8 mouse cellular contexts compared by ENCODE assay signal in genomic region chr19:41981931-41982790, GRCm38 (mm10). TPM values are rescaled to one million over a fixed set of nuclear protein-coding genes. Genes with fewer than 3 reads are reported as not detected.
A peak's percentile ranks its signal among the peaks of the same experiment; 100 is the strongest.
DNase-seq lines count a peak whose midpoint lies in the region; ATAC-seq lines count a peak whose summit lies in the region.

No protein-coding gene starts in this region.

- DNase-seq in lung, adult 18-20 months: peak; percentile 53 to 54
- DNase-seq in lung, postnatal 25 days (ENCODE audit: low spot score): no peak
- DNase-seq in adrenal gland, adult 8-10 months: peak; percentile 60
- peak; percentile 11 to 33 for DNase-seq in left cerebral cortex, postnatal 25 days (ENCODE audit: low spot score in 2 of 2)
- peak; percentile 81 for DNase-seq in testis, postnatal 10 days (ENCODE audit: low spot score)

- H3K36me3 ChIP-seq in embryonic facial prominence, embryonic 13.5 days: no peaks in the 10 kb centered on the region
- no peaks in the 10 kb centered on the region for H3K36me3 ChIP-seq in heart, embryonic 15.5 days
- H3K36me3 ChIP-seq in midbrain, embryonic 15.5 days (replicated peaks): no peaks in the 10 kb centered on the region

- H3K4me2 ChIP-seq in embryonic facial prominence, embryonic 13.5 days: peak overlapping the region; percentile 79
- peak overlapping the region; percentile 89 for H3K4me2 ChIP-seq in heart, embryonic 15.5 days
- peak overlapping the region; percentile 99 for H3K4me2 ChIP-seq in midbrain, embryonic 15.5 days

- peak overlapping the region; percentile 88 for H3K4me3 ChIP-seq in embryonic facial prominence, embryonic 13.5 days
- peak overlapping the region; percentile 67 for H3K4me3 ChIP-seq in heart, embryonic 15.5 days
- H3K4me3 ChIP-seq in midbrain, embryonic 15.5 days: peak overlapping the region; percentile 69

- H3K27ac ChIP-seq in embryonic facial prominence, embryonic 13.5 days: peak overlapping the region; percentile 89
- H3K27ac ChIP-seq in heart, embryonic 15.5 days: peak overlapping the region; percentile 95
- peak overlapping the region; percentile 85 for H3K27ac ChIP-seq in midbrain, embryonic 15.5 days

- WGBS in embryonic facial prominence, embryonic 13.5 days: under 1% methylated on average over 74 of the region's 74 CpGs
- WGBS in heart, embryonic 15.5 days: under 1% methylated on average over 74 of the region's 74 CpGs
- under 1% methylated on average over 74 of the region's 74 CpGs for WGBS in midbrain, embryonic 15.5 days

- peaks cover 36% of the 10 kb centered on the region for H3K4me1 ChIP-seq in embryonic facial prominence, embryonic 13.5 days
- H3K4me1 ChIP-seq in heart, embryonic 15.5 days (replicated peaks): peaks cover 23% of the 10 kb centered on the region
- peaks cover 19% of the 10 kb centered on the region for H3K4me1 ChIP-seq in midbrain, embryonic 15.5 days

- peak overlapping the region; percentile 89 for H3K9ac ChIP-seq in embryonic facial prominence, embryonic 13.5 days
- H3K9ac ChIP-seq in heart, embryonic 15.5 days: peak overlapping the region; percentile 93
- peak overlapping the region; percentile 66 for H3K9ac ChIP-seq in midbrain, embryonic 15.5 days

- intact Hi-C loops in left cerebral cortex, postnatal 25 days (cut with DNase I): loop anchor here (1.0 to 5.0 kb wide), 3 partner anchors 35 to 105 kb away; partner anchors contain the start of gene Morn4

- no peaks in the 10 kb centered on the region for H3K27me3 ChIP-seq in embryonic facial prominence, embryonic 13.5 days
- H3K27me3 ChIP-seq in heart, embryonic 15.5 days: no peaks in the 10 kb centered on the region
- H3K27me3 ChIP-seq in midbrain, embryonic 15.5 days (replicated peaks): peaks cover 12% of the 10 kb centered on the region

- H3K9me3 ChIP-seq in embryonic facial prominence, embryonic 13.5 days: no peaks in the 10 kb centered on the region
- no peaks in the 10 kb centered on the region for H3K9me3 ChIP-seq in heart, embryonic 15.5 days (replicated peaks)
- no peaks in the 10 kb centered on the region for H3K9me3 ChIP-seq in midbrain, embryonic 15.5 days

- peak; percentile 2; the same call in 1 of the 2 replicates for ATAC-seq in embryonic facial prominence, embryonic 13.5 days (ENCODE audit: insufficient number of reproducible peaks, insufficient read depth, low FRiP score, low TSS enrichment, low read depth)
- no peak for ATAC-seq in heart, embryonic 15.5 days (replicated peaks; ENCODE audit: insufficient number of reproducible peaks, insufficient read depth, low FRiP score, low read depth)
- peak; percentile 0; the same call in 1 of the 2 replicates for ATAC-seq in midbrain, embryonic 15.5 days (replicated peaks)

RNA-seq across cellular contexts. Expression of gene Ubtd1, which starts 0.6 kb away (rescaled TPM):
- 10 to 100 TPM; 17.2 to 23.2 (median 21.2) TPM for total RNA-seq in adrenal gland, adult 8-10 months (2022)
- 23.0 and 23.5 TPM in 2 replicates for polyA plus RNA-seq in embryonic facial prominence, embryonic 13.5 days (2015; fragmentation: Nextera tagmentation; extraction: Ambion mirVana)
- polyA plus RNA-seq in heart, embryonic 15.5 days (2015; fragmentation: Nextera tagmentation; extraction: Ambion mirVana): 14.6 and 18.0 TPM in 2 replicates
- total RNA-seq in left cerebral cortex, postnatal 25 days (2021): 10 to 100 TPM; 10.7 to 13.6 TPM
- 10.0 and 13.6 TPM in 2 replicates for polyA plus RNA-seq in midbrain, embryonic 15.5 days (2015; fragmentation: Nextera tagmentation; extraction: Ambion mirVana)

RNA-seq across cellular contexts. Expression of gene Mms19, which starts 1.2 kb away (rescaled TPM):
- 10 to 100 TPM; 25.4 to 36.3 (median 29.7) TPM for total RNA-seq in adrenal gland, adult 8-10 months (2022)
- 41.2 and 41.7 TPM in 2 replicates for polyA plus RNA-seq in embryonic facial prominence, embryonic 13.5 days (2015; fragmentation: Nextera tagmentation; extraction: Ambion mirVana)
- polyA plus RNA-seq in heart, embryonic 15.5 days (2015; fragmentation: Nextera tagmentation; extraction: Ambion mirVana): 19.7 and 22.5 TPM in 2 replicates
- 10 to 100 TPM; 23.7 to 27.0 TPM for total RNA-seq in left cerebral cortex, postnatal 25 days (2021)
- polyA plus RNA-seq in midbrain, embryonic 15.5 days (2015; fragmentation: Nextera tagmentation; extraction: Ambion mirVana): 34.9 and 37.5 TPM in 2 replicates

RNA-seq across cellular contexts. Expression of gene Zdhhc16, which starts 48.9 kb away (rescaled TPM):
- total RNA-seq in adrenal gland, adult 8-10 months (2022): 10 to 100 TPM; 29.5 to 40.7 (median 34.8) TPM
- polyA plus RNA-seq in embryonic facial prominence, embryonic 13.5 days (2015; fragmentation: Nextera tagmentation; extraction: Ambion mirVana): 91.2 and 97.3 TPM in 2 replicates
- 46.5 and 62.7 TPM in 2 replicates for polyA plus RNA-seq in heart, embryonic 15.5 days (2015; fragmentation: Nextera tagmentation; extraction: Ambion mirVana)
- 10 to 100 TPM; 45.3 to 46.2 TPM for total RNA-seq in left cerebral cortex, postnatal 25 days (2021)
- 88.0 and 91.9 TPM in 2 replicates for polyA plus RNA-seq in midbrain, embryonic 15.5 days (2015; fragmentation: Nextera tagmentation; extraction: Ambion mirVana)

RNA-seq across cellular contexts. Expression of gene Exosc1, which starts 48.9 kb away (rescaled TPM):
- total RNA-seq in adrenal gland, adult 8-10 months (2022): 10 to 100 TPM; 26.6 to 34.0 (median 30.8) TPM
- 88.2 and 90.2 TPM in 2 replicates for polyA plus RNA-seq in embryonic facial prominence, embryonic 13.5 days (2015; fragmentation: Nextera tagmentation; extraction: Ambion mirVana)
- polyA plus RNA-seq in heart, embryonic 15.5 days (2015; fragmentation: Nextera tagmentation; extraction: Ambion mirVana): 39.3 and 46.9 TPM in 2 replicates
- 10 to 100 TPM; 28.0 to 28.5 TPM for total RNA-seq in left cerebral cortex, postnatal 25 days (2021)
- 53.1 and 61.1 TPM in 2 replicates for polyA plus RNA-seq in midbrain, embryonic 15.5 days (2015; fragmentation: Nextera tagmentation; extraction: Ambion mirVana)

RNA-seq across cellular contexts. Expression of gene Ankrd2, which starts 53.6 kb away (rescaled TPM):
- 1 to 10 TPM in 1 of 4 experiments, under 1 TPM in 2, not detected in 1; 0.27 to 1.3 (median 0.42) TPM for total RNA-seq in adrenal gland, adult 8-10 months (2022)
- polyA plus RNA-seq in embryonic facial prominence, embryonic 13.5 days (2015; fragmentation: Nextera tagmentation; extraction: Ambion mirVana): 0.25 and 0.31 TPM in 2 replicates
- 0.25 TPM in 1 of 2 replicates, not detected in the other for polyA plus RNA-seq in heart, embryonic 15.5 days (2015; fragmentation: Nextera tagmentation; extraction: Ambion mirVana)
- under 1 TPM in 1 of 2 experiments, not detected in 1; 0.30 TPM for total RNA-seq in left cerebral cortex, postnatal 25 days (2021)
- 0.56 and 0.83 TPM in 2 replicates for polyA plus RNA-seq in midbrain, embryonic 15.5 days (2015; fragmentation: Nextera tagmentation; extraction: Ambion mirVana)
